Mouse (Mus musculus): ENCODE data around the gene Vwa1.

DNA sequence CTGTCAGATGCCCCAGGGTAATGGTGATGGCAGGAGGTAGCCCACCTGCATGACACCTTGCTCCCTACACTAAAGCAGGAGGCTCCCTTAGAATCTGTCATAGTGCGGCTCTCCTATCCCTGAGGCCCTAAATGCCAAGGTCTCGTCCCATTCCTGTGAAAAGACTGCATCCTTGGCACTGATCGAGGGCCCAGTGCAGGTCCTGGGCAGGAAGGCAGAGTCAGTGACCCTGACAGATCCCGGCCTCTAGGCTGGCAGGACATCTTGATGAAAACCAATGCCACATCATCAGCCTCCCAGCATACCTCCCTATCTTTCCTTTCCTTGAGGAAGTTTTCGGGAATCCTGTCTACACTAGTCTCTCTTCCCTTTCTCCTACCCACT lies 5.0 kb downstream of the Vwa1 start:
- TF ChIP-seq CTCF (conservative IDR thresholded peaks at IDR 0.05 in 1 of 2, IDR thresholded peaks at IDR 0.05 in 1 of 2; ENCODE audit: low read depth in 2 of 2, low read length in 2 of 2) (no peak), EP300 (IDR thresholded peaks at IDR 0.05; ENCODE audit: low read length) (no peak), TCF12 (IDR thresholded peaks at IDR 0.05; ENCODE audit: low read depth, low read length) (no peak)

All from CH12.LX (cell line).